Mouse (Mus musculus) limb, embryonic 10.5 days (tissue): ENCODE results near the gene Fgfr2. TPM values are rescaled to one million over a fixed set of nuclear protein-coding genes. Genes with fewer than 3 reads are reported as not detected.

ENCODE experiments used
- DNase-seq: peaks from one replicate; pipeline ENCODE4 v3.0.0-alpha.2; 2017; ENCODE audit warnings: low spot score
- H3K27ac ChIP-seq: fragments of 300-500 bp; sonication (generic); 2 replicates; pipeline ENCODE4 v1.5.1; 2016; ENCODE audit warnings: mild to moderate bottlenecking
- H3K27me3 ChIP-seq: fragments of 300-500 bp; sonication (generic); 2 replicates; pipeline ENCODE4 v1.6.1; 2016; ENCODE audit warnings: low read depth, mild to moderate bottlenecking; ENCODE audit not compliant: poor library complexity, severe bottlenecking
- H3K36me3 ChIP-seq: fragments of 300-500 bp; sonication (generic); 2 replicates; pipeline ENCODE4 v1.6.1; 2016; ENCODE audit warnings: mild to moderate bottlenecking, moderate library complexity
- H3K4me1 ChIP-seq: fragments of 300-500 bp; sonication (generic); 2 replicates; pipeline ENCODE4 v1.6.1; 2016
- H3K4me3 ChIP-seq: fragments of 300-500 bp; sonication (generic); 2 replicates; pipeline ENCODE4 v1.5.1; 2016; ENCODE audit warnings: mild to moderate bottlenecking, moderate library complexity
- H3K9me3 ChIP-seq: fragments of 300-500 bp; sonication (generic); replicated peaks from 2 replicates; pipeline ENCODE4 v1.6.1; 2016; ENCODE audit warnings: mild to moderate bottlenecking
- WGBS: fragments of 180-500 bp; shearing (Covaris S2); methylation state at CpG from one replicate; pipeline ENCODE4 v1.1.7; 2016; 5-methylcytosine and 5-hydroxymethylcytosine counted together
- polyA plus RNA-seq: library from polyadenylated mRNA; unstranded; fragments of >200 nt; fragmentation: Nextera tagmentation; extraction: Ambion mirVana; gene quantifications from 2 replicates; pipeline ENCODE4 v1.2.1, GENCODE M21; 2016

The Fgfr2 gene
- polyA plus RNA-seq, 1 experiment from 2014 or later, result 64.4 TPM

DNA sequence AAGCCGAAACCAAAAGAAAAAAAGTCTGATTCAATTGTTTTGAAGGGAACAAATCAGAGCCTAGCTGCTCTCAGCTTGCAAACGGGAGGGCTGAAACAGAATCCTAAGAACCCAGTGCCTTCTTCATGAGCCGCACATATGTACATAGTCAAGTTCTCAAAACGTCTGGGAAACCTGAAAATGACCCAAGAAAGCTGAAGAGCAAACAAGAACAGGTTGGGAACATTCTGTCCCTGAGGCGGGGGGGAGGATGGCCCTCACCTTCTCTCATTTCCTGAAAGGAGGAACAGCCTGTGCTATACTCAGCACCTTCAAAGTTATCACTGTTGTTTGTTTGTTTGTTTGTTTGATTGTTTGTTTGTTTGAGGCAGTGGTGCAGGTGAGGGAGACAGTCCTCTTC lies 1816.4 kb downstream of the Fgfr2 start:
- Histone ChIP-seq H3K4me3 (no peak overlapping the region), H3K9me3 (no peaks in the 10 kb centered on the region), H3K27me3 (no peaks in the 10 kb centered on the region), H3K36me3 (no peaks in the 10 kb centered on the region), H3K4me1 (no peaks in the 10 kb centered on the region), H3K27ac (no peak overlapping the region)
- 82% methylated on average over 5 of the region's 5 CpGs for WGBS
- no peak for DNase-seq

DNA sequence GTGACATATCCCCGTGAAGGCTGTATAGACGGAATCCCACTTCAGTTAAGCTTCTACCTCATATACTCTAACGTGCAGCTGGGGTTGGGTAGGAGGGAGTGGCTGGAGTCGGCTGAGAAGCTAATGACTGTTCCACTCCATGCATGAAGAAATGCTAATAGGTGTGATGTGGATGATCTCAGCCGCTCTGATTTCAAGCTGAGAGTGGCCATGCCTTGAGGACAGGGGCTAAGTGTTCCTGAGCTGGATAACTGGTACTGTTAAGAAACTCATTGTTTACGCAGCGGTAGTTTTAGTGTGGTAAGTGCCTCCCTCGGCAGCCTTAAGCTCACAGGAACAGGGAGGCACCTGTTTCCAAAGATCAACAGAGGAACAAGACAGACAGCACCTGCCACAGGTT lies 1819.8 kb downstream of the Fgfr2 start:
- H3K4me1 ChIP-seq, result no peaks in the 10 kb centered on the region
- DNase-seq, result no peak
- no peaks in the 10 kb centered on the region for H3K36me3 ChIP-seq
- H3K27me3 ChIP-seq, result no peaks in the 10 kb centered on the region
- H3K4me3 ChIP-seq, result no peak overlapping the region
- no peak overlapping the region for H3K27ac ChIP-seq
- H3K9me3 ChIP-seq, result no peaks in the 10 kb centered on the region
- WGBS, result 87% methylated on average over 8 of the region's 8 CpGs

DNA sequence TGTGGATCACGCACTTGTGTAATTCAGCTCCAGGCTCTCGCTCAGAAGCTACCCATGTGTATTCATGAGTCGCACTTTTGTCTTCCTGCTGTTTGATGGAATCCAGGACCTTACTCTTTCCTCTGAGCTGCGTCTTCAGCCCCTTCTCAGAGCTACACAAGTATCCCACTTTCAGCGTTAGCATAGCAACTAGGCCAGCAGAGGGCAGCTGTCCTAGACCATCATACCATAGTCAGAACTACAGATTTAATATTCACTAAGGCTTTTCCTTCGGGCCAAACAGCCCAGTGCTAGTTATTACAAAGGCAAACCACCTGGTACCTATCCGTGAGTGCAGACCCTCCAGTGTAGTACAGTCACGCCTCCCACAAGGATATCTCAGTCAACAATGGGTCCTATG lies 1826.0 kb downstream of the Fgfr2 start:
- H3K27ac ChIP-seq, result no peak overlapping the region
- no peaks in the 10 kb centered on the region for H3K9me3 ChIP-seq
- H3K4me1 ChIP-seq, result no peaks in the 10 kb centered on the region
- H3K4me3 ChIP-seq, result no peak overlapping the region
- no peaks in the 10 kb centered on the region for H3K27me3 ChIP-seq
- H3K36me3 ChIP-seq, result no peaks in the 10 kb centered on the region
- 77% methylated on average over 8 of the region's 8 CpGs for WGBS
- DNase-seq, result no peak

DNA sequence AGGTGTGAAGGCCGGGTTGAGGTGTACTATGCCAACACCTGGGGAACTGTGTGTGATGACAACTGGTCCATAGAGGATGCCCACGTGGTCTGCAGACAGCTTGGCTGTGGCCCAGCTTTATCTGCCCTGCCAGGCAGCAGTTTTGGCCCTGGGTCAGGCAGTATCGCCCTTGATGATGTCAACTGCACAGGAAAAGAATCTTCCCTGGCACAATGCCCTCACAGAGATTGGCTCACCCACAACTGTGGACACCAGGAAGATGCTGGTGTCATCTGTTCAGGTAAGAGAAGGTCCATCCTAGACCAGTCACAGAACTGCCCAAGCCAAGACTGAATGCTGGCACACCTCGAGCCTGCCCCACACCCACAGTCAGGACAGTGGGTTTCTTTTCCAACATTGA lies 1857.3 kb downstream of the Fgfr2 start:
- no peak overlapping the region for H3K4me3 ChIP-seq
- H3K4me1 ChIP-seq, result no peaks in the 10 kb centered on the region
- H3K9me3 ChIP-seq, result no peaks in the 10 kb centered on the region
- no peaks in the 10 kb centered on the region for H3K36me3 ChIP-seq
- DNase-seq, result no peak
- 85% methylated on average over 4 of the region's 4 CpGs for WGBS
- H3K27me3 ChIP-seq, result no peaks in the 10 kb centered on the region
- H3K27ac ChIP-seq, result no peak overlapping the region

DNA sequence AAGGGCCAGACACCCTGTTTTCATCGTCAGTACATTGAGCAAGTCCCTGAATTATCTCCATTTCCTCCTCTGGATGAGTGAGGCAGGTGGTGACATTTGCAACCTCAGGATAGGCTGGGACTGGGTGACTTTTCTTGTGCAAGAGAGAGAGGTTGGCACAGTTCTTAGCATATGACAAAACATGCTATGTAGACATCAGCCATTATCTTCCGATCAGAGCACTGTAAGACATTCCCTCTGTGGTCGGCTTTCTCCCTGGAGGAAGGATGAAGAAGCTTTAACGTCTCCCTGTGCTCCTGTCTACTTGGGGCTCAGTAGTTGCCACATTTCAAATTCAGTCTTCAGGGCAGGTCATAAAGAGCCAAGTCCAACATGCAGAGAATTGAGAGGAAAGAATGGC lies 1858.9 kb downstream of the Fgfr2 start:
- WGBS, result 90% methylated on average over 4 of the region's 4 CpGs
- no peak for DNase-seq
- no peak overlapping the region for H3K27ac ChIP-seq

GRCm38 (mm10) chr7:131260946-131261345 lies 1862.2 kb downstream of the Fgfr2 start:
- WGBS, result 70% methylated on average over 6 of the region's 6 CpGs
- DNase-seq, result no peak
- no peaks in the 10 kb centered on the region for H3K4me1 ChIP-seq

More for the DNA sequence above, 1858.9 kb downstream of the Fgfr2 start:
- no peaks in the 10 kb centered on the region for H3K4me1 ChIP-seq
- no peak overlapping the region for H3K4me3 ChIP-seq
- no peaks in the 10 kb centered on the region for H3K9me3 ChIP-seq
- no peaks in the 10 kb centered on the region for H3K36me3 ChIP-seq
- no peaks in the 10 kb centered on the region for H3K27me3 ChIP-seq

DNA sequence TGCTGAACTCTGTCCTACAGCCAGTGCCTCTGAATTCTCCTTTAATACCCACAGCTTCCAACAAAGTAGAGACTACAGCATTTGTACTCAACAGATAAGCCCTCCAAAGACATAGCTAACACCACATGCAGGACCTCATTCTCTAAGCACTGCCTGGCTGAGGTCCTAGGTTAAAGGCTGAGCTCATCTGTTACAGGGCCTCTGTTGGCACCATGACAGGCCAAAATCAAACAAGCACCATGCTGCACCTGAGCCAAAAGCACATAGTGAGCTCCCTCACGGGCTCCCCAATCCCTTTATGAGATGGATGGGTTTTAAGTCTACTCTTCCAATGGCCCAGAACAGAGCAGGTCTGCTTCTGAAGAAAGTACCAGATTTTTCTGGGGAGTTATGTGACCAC lies 1865.8 kb downstream of the Fgfr2 start:
- H3K36me3 ChIP-seq, result no peaks in the 10 kb centered on the region
- WGBS, result 84% methylated on average over 1 of the region's 1 CpGs
- H3K27me3 ChIP-seq, result no peaks in the 10 kb centered on the region

More at GRCm38 (mm10) chr7:131260946-131261345, 1862.2 kb downstream of the Fgfr2 start:
- Histone ChIP-seq H3K9me3 (no peaks in the 10 kb centered on the region), H3K27me3 (no peaks in the 10 kb centered on the region), H3K36me3 (no peaks in the 10 kb centered on the region), H3K4me3 (no peak overlapping the region), H3K27ac (no peak overlapping the region)

DNA sequence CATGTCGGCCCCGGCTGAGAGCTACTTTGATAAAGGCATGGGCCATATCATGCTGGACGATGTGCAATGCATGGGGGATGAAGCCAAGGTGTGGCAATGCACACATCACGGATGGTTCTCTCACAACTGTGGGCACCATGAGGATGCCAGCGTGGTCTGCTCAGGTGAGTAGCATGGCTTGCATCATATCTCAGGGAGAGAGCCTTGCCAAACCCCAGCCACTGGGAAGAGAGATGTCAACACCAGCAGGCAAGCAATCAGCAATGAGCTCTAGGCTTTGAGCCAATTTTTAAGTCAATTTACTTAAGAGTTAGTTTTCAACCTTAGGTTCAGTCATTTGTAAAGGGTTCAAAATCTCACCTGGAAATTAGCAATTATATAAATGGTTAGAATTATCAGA lies 1866.3 kb downstream of the Fgfr2 start:
- no peak overlapping the region for H3K27ac ChIP-seq
- DNase-seq, result no peak
- no peaks in the 10 kb centered on the region for H3K27me3 ChIP-seq
- no peaks in the 10 kb centered on the region for H3K4me1 ChIP-seq
- no peaks in the 10 kb centered on the region for H3K36me3 ChIP-seq
- WGBS, result 93% methylated on average over 5 of the region's 5 CpGs
- no peak overlapping the region for H3K4me3 ChIP-seq
- no peaks in the 10 kb centered on the region for H3K9me3 ChIP-seq

More for the DNA sequence above, 1865.8 kb downstream of the Fgfr2 start:
- no peaks in the 10 kb centered on the region for H3K4me1 ChIP-seq
- no peaks in the 10 kb centered on the region for H3K9me3 ChIP-seq
- H3K27ac ChIP-seq, result no peak overlapping the region
- H3K4me3 ChIP-seq, result no peak overlapping the region
- no peak for DNase-seq

DNA sequence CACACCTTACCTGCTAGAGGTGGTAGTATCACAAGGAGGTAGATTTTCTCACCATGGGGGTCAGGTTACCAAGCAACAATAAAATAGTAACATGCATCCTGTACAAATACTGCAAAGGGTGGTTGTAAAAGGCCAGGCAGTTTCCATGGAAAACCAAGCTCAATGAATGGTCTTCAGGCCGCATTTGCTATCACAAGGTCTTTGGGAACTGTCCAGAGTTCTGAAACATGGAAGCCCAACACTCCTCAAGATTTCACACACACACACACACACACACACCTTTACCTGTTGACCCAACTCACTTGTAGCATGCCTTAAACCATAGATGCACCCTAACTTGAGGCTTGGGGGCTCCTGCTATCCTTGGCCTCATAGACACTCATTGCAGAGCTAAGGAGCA lies 1878.2 kb downstream of the Fgfr2 start:
- no peak for DNase-seq
- Histone ChIP-seq H3K4me3 (no peak overlapping the region), H3K9me3 (no peaks in the 10 kb centered on the region), H3K36me3 (no peaks in the 10 kb centered on the region), H3K27ac (no peak overlapping the region), H3K27me3 (no peaks in the 10 kb centered on the region), H3K4me1 (no peaks in the 10 kb centered on the region)
- 20% methylated on average over 1 of the region's 1 CpGs for WGBS

GRCm38 (mm10) chr7:131236091-131236490 lies 1887.1 kb downstream of the Fgfr2 start:
- H3K27me3 ChIP-seq, result no peaks in the 10 kb centered on the region

DNA sequence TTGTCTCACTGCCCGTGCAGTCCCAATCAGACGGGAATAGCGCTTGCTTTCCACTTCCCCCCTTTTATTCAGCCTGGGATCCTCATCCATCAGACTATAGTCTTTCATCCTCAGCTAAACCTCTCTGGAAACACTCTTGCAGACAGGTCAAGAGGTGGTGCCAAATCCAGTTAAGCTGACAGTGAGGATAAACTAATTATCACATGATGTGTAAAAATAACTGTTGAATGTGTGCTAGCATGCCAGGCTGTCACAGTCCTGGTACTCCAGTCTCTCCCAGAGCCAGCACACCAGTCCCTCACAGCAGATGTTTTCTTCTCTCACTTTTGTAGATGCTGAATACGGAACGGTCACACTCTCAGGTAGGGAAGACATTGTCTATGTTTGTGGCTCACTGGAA lies 1900.1 kb downstream of the Fgfr2 start:
- no peak overlapping the region for H3K27ac ChIP-seq
- no peaks in the 10 kb centered on the region for H3K9me3 ChIP-seq
- no peak for DNase-seq
- H3K27me3 ChIP-seq, result no peaks in the 10 kb centered on the region
- no peaks in the 10 kb centered on the region for H3K36me3 ChIP-seq
- no peak overlapping the region for H3K4me3 ChIP-seq
- H3K4me1 ChIP-seq, result no peaks in the 10 kb centered on the region
- 68% methylated on average over 5 of the region's 5 CpGs for WGBS

More at GRCm38 (mm10) chr7:131236091-131236490, 1887.1 kb downstream of the Fgfr2 start:
- Histone ChIP-seq H3K36me3 (no peaks in the 10 kb centered on the region), H3K4me1 (no peaks in the 10 kb centered on the region), H3K9me3 (no peaks in the 10 kb centered on the region), H3K4me3 (no peak overlapping the region), H3K27ac (no peak overlapping the region)
- DNase-seq, result no peak

DNA sequence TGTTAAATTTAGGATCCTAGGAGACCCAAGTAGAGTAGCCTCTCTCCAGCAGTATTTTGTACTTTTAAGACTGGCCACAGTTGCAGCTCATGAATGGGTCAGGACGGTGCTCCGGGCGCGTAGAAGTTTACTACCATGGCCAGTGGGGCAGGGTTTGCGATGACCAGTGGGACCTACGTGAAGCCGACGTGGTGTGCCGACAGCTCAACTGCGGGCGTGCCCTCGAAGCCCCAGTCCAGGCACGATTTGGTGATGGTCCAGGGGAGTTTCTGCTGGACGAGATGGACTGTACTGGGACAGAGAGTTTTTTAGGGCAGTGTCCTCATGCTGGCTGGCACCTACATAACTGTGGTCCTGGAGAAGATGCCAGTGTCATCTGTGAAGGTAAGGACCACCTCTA lies 1935.2 kb downstream of the Fgfr2 start:
- H3K27ac ChIP-seq, result no peak overlapping the region
- no peaks in the 10 kb centered on the region for H3K4me1 ChIP-seq
- H3K9me3 ChIP-seq, result no peaks in the 10 kb centered on the region
- no peaks in the 10 kb centered on the region for H3K36me3 ChIP-seq
- H3K27me3 ChIP-seq, result no peaks in the 10 kb centered on the region
- WGBS, result 95% methylated on average over 14 of the region's 14 CpGs
- no peak overlapping the region for H3K4me3 ChIP-seq
- no peak for DNase-seq

- no peaks in the 10 kb centered on the region for H3K27me3 ChIP-seq
- no peaks in the 10 kb centered on the region for H3K36me3 ChIP-seq
- 82% methylated on average over 8 of the region's 8 CpGs for WGBS
- no peak for DNase-seq
- no peak overlapping the region for H3K4me3 ChIP-seq
- no peaks in the 10 kb centered on the region for H3K4me1 ChIP-seq
- H3K9me3 ChIP-seq, result no peaks in the 10 kb centered on the region
- no peak overlapping the region for H3K27ac ChIP-seq
These were observed 1936.1 kb downstream of the Fgfr2 start for GRCm38 (mm10) chr7:131187047-131187446.

- 64% methylated on average over 8 of the region's 8 CpGs for WGBS
- DNase-seq, result no peak
- H3K27me3 ChIP-seq, result no peaks in the 10 kb centered on the region
- no peaks in the 10 kb centered on the region for H3K9me3 ChIP-seq
- H3K4me3 ChIP-seq, result no peak overlapping the region
- no peaks in the 10 kb centered on the region for H3K4me1 ChIP-seq
- no peak overlapping the region for H3K27ac ChIP-seq
- H3K36me3 ChIP-seq, result no peaks in the 10 kb centered on the region
These were observed 1938.8 kb downstream of the Fgfr2 start for GRCm38 (mm10) chr7:131184339-131184738.
